Mouse (Mus musculus) monocyte, adult 5-6 weeks (primary cell): ENCODE results near the gene Ccl19. TPM values are rescaled to one million over a fixed set of nuclear protein-coding genes. Genes with fewer than 3 reads are reported as not detected.
"Not testable (repeated sequence)": the region's sequence is repeated elsewhere in the genome, so short reads cannot be mapped to it uniquely, and the experiment has no call there.

Experiments used
- ATAC-seq: fragments of 153-309, 156-312 bp; replicated peaks from 2 replicates; pipeline ENCODE4 v1.8.0; 2017; ENCODE audit warnings: mild to moderate bottlenecking; ENCODE audit not compliant: low TSS enrichment, insufficient number of reproducible peaks, severe bottlenecking, poor library complexity, low FRiP score
- total RNA-seq: library from RNA; stranded (forward); fragments of 200-1000, 200-491, 200-594 nt; gene quantifications from 3 replicates; pipeline ENCODE4 v1.2.3, GENCODE M21; 2017

Gene Ccl19
- total RNA-seq, result not detected in 3 replicates

DNA sequence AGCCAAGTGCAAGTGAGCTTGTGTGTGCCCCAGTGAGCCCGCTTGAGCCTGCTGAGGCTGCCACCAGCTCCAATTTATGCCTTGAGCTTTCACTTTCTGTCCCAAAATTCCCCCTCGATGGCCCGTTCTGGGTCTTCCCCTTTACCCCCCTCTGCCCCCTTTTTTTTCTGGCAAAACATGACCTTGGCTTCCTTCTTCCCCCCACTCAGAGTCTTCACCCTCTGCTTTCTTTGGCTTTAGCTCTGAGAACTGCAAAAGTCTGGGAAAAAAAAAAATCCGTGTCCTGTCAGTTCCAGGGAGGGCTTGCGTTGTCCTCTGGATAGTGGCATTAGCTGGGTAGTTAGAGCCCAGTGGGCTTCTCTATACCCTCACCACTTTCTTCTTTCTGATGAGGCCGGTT, at the start of gene Ccl19:
Gene Ccl19, minus strand, starts transcription at position 101 of the 400 bp plus-strand sequence.
- not testable (repeated sequence) for ATAC-seq

DNA sequence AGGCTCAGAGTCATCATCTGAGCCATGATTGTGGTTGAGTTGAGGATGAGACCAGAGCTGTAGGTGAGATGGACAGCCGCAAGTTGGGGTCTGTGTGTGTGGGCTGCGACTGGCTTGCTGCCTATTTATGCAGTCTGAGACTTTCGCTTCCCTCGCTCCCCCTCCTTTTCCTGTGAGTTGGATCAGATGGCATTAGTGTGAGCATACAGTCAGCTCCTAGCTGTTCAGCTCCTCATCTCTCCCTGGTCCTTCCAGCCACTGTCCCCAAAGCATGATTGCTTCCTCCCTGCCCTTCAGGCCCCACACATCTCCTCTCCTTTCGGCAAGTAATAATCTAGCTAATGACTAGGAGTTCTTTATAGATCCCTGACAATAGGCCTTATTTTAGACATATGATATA, 17.5 kb upstream of the Ccl19 start, which contains the start of gene Ccl21a:
Gene Ccl21a, minus strand, starts transcription at position 101 of the 400 bp plus-strand sequence.
- not testable (repeated sequence) for ATAC-seq

DNA sequence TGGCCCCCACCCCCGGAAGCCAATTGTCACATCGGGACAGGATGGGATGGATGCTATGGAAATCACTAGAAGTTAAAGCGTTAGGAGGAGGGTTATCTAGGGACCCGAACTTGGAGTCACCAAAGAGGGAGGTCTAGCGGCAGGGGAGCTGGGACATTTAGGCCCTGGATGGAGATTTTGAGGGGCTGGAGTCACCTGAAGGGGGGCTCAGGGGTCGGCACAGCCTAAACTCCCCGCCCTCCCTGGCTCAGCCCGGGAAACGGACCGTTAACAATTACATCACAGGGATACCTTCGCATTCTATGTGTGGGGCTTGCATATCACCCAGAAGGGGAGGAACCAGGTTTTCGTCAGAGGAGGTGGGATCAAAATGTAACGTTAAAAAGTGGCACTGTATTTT, 21.1 kb downstream of the Ccl19 start, which contains the start of gene 4930578G10Rik:
Gene 4930578G10Rik, plus strand, starts transcription at position 301 of the 400 bp plus-strand sequence.
- not testable (repeated sequence) for ATAC-seq

Other genes with a start within 250 kb of the Ccl19 start
- gene Fam205a2, start 228.4 kb downstream of the Ccl19 start, total RNA-seq, result not detected in 3 replicates
- not detected in 3 replicates for gene Gm10591, start 144.4 kb downstream of the Ccl19 start, total RNA-seq
- not detected in 3 replicates for gene Gm2564, start 126.9 kb downstream of the Ccl19 start, total RNA-seq
- gene Ccl27b, start 101.3 kb downstream of the Ccl19 start, total RNA-seq, result not detected in 3 replicates
- gene Il11ra2, start 94.7 kb downstream of the Ccl19 start, total RNA-seq, result not detected in 3 replicates
- not detected in 3 replicates for gene 4930578G10Rik, start 21.0 kb downstream of the Ccl19 start, total RNA-seq
- not detected in 3 replicates for gene Ccl21a, start 17.4 kb upstream of the Ccl19 start, total RNA-seq
- not detected in 3 replicates for gene Fam205a1, start 97.3 kb upstream of the Ccl19 start, total RNA-seq
- not detected in 3 replicates for gene Gm12394, start 100.2 kb upstream of the Ccl19 start, total RNA-seq
- not detected in 3 replicates for gene Fam205c, start 117.7 kb upstream of the Ccl19 start, total RNA-seq
- 0.10 TPM in 1 of 3 replicates, not detected in the others for gene Phf24, start 160.1 kb upstream of the Ccl19 start, total RNA-seq
- 2.5 to 10.0 TPM (median 6.9 TPM) in 3 replicates for gene Dnajb5, start 193.2 kb upstream of the Ccl19 start, total RNA-seq
- 1.4 TPM in 1 of 3 replicates, not detected in the others for gene 1700022I11Rik, start 213.0 kb upstream of the Ccl19 start, total RNA-seq
- 146 to 168 TPM (median 150 TPM) in 3 replicates for gene Vcp, start 243.9 kb upstream of the Ccl19 start, total RNA-seq